13 mouse cellular contexts compared by ENCODE assay signal in the genomic region with DNA sequence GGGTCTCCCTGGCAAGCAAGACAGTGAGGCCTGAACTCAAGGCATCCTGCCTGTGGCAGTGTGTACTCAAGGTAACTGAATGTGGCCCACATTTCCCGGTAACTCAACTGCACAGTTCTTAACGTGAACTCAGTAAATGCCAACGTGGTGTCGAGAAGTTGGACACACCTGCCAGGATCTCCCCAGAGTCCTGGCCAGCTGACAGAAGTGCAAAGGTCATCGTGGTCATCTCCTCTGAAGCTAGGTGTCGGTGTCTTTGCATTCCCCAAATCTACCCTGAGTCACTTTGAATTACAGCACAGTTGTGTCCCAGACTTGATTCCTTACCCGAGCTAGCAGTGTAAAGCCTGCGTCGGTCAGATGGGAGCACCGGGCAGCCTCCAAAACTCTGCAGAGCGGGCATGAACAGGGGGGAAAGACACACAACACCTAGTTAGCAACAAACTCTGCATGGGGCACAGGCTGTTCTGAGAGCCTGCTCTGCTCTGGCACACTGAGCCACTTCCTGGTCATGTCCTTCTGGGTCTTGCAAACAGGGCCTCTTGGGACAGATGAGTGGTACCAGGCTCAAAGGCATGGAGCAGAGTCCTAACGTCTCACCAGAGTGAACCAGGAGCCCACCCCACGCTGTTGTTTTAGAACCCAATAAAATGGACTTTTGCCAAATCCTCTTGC.
"Had no signal": no experiment of that assay in that cellular context is flagged by ENCODE, and none has a peak within 500 bp of the region (broad histone marks: within the 10 kb centered on the region; RNA-seq: fewer than 3 reads in every experiment).

No protein-coding gene starts in this region.

- ATAC-seq: hindbrain, postnatal 0 days had no signal

- H3K4me2 ChIP-seq: limb, embryonic 13.5 days; liver, embryonic 11.5 days; liver, embryonic 15.5 days; lung, embryonic 14.5 days; neural tube, embryonic 15.5 days had no signal

- DNase-seq: left cerebral cortex, postnatal 4 days; lung, embryonic 14.5 days; lung, postnatal 10 days; lung, postnatal 4 days; midbrain, embryonic 14.5 days had no signal

- H3K4me3 ChIP-seq: limb, embryonic 13.5 days; liver, embryonic 15.5 days; midbrain, embryonic 10.5 days; myocyte; neural tube, embryonic 15.5 days had no signal

- H3K36me3 ChIP-seq: limb, embryonic 13.5 days had no signal

- H3K27me3 ChIP-seq: limb, embryonic 13.5 days; liver, embryonic 15.5 days; neural tube, embryonic 15.5 days had no signal

- H3K4me1 ChIP-seq: limb, embryonic 13.5 days; liver, embryonic 15.5 days had no signal

- H3K9ac ChIP-seq: limb, embryonic 13.5 days; liver, embryonic 15.5 days; lung, embryonic 14.5 days; neural tube, embryonic 15.5 days had no signal

- H3K27ac ChIP-seq: hindbrain, postnatal 0 days; limb, embryonic 13.5 days; liver, embryonic 15.5 days; midbrain, embryonic 10.5 days; neural tube, embryonic 15.5 days; stomach, postnatal 0 days had no signal

- H3K9me3 ChIP-seq: limb, embryonic 13.5 days; liver, embryonic 15.5 days; midbrain, embryonic 10.5 days; neural tube, embryonic 15.5 days had no signal
